Mouse (Mus musculus): ENCODE measurements around the gene Dcakd.
A peak's percentile ranks its signal among the peaks of the same experiment; 100 is the strongest.

Gene Dcakd

DNA sequence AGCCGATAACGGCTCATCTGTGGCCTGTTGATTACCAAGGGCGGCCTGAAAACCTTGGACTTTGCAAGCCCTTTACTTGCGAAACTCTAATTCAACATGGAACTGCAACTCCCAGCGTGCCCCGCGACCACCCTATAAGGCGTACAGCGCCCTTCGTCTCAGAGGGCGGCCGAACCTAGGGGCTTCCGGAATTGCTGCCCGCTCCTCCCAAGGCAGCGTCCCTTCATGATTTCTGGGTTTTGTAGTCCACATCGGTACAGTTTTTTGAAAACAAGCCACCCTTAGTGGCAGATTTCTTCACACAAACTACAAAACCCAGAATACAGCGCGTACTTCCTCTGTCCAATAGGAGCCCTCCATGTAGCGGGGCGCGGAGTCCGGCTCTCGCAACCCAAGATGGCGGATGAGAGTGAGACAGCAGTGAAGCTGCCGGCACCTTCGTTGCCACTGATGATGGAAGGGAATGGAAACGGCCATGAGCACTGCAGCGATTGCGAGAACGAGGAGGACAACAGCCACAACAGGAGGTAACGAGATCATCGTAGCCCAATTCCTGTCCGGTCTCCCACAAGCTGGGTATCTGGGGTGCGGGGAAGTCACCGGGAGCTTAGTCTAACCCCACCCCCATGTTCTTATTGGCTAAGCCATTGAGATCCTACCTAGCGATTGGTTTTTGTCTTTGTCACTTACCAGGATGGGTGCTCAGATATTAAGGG lies at the start of gene Dcakd, which contains the start of gene Nmt1:
TSS of gene Dcakd (minus strand) at position 158 of the 716 bp plus-strand sequence.
TSS of gene Nmt1 (plus strand) at position 15 of the 716 bp plus-strand sequence.
- DNase-seq (ENCODE audit: low read depth, low spot score): peak; percentile 96

DNA sequence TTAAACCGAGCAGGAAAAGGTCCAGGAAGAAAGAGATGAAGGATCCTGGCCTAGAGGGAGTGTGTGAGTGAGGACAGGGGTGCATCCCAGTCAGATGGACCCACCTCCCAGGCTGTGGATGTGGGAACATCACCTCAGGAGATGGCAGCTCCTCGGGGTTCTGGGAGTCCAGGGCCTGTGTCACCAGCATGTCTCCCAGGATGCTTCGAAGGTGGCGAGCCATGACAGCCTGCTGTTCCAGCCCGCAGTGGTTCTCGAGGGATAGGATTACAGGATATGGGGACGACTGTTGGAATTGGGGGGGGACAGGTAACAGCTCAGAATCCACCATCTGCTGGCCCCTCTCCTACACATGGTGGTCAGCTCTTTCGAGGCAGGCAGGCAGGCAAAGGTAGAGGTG lies 48.4 kb upstream of the Dcakd start:
- DNase-seq (ENCODE audit: low read depth, low spot score): no peak

DNA sequence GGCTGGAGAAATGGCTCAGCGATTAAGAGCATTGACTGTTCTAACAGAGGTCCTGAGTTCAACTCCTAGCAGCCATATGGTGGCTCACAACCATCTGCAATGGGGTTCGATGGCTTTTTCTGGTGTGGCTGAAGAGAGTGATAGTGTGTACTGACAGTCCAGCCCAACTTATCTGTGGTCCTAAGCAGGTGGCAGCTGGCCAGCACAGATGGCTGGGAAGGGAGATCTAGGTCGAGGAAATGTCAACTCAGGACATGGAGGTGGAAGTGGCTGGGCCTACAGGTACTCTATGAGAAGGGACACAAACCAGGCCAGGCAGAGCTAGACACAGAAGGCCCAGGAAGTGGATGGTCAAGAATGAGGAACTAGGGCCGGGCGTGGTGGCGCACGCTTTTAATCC lies 47.9 kb upstream of the Dcakd start:
- no peak for DNase-seq (ENCODE audit: low read depth, low spot score)

DNA sequence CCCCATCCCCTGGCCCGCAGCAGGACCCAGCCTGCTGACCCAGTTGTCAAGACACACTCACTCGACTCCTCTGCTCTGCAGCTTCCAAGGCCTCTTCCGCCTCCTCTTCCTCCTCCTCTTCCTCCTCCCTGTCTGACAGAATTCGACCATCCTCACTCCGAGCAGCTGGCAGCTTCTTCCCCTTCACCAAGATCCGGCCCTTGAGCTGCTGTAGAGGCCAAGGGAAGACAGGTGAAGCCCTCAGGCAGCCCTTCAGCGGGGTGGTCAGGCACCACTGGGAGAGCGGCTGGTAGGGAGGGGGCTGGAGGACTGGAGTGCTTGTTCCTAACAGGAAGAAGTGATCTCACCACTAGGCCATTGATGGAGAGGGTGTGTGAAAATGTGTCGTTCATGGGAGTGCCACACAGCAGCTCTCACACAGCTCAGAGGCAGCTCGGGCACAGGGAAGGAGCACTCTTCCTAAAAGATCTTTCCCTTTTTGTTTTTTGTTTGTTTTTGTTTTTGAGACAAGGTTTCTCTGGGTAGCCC lies 46.7 kb upstream of the Dcakd start:
- no peak for DNase-seq (ENCODE audit: low read depth, low spot score)

DNA sequence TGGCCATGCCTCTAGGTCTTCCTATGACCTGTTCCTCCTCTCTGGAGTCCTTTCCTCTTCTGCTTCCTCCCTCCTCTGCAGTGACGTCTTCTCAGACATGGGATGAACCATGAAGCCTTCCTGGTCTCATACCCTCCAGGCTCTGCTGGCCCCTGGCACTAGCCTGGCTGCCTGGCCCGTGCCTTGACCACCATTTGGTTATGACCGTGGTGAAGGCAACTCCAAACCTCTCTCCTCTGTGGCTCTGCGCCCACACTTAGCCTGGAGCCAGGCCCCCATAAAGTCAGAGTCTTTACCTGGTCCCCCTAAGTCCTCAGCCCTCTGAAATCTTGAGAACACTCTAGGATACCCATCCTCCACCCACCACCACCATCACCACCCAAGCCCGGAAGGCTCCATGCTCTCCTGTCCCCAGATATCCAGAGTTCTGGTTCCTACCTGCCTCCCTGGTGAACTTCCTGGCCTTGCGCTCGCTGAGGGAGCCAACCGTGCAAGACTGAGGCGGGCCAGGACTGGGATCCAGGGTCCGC lies 46.1 kb upstream of the Dcakd start:
- no peak for DNase-seq (ENCODE audit: low read depth, low spot score)

DNA sequence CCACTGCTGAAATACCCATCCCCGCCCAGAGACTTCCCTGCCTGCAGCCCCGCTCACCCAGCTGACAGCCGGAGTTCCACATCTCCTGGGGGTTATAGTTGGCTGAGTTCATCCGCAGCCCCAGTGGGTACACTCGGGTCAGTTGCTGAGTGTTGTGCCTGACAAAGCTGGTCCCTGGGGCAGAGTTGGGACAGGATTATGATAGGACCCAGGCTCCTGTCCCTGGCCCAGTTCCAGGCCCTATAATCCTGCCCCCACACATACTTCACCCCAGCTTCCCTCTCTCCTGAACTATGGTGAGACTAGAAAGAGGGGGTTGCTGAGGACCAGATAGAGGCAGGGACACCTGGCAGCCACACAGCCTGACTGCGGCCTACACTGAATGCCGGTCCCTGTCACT lies 45.5 kb upstream of the Dcakd start:
- no peak for DNase-seq (ENCODE audit: low read depth, low spot score)

DNA sequence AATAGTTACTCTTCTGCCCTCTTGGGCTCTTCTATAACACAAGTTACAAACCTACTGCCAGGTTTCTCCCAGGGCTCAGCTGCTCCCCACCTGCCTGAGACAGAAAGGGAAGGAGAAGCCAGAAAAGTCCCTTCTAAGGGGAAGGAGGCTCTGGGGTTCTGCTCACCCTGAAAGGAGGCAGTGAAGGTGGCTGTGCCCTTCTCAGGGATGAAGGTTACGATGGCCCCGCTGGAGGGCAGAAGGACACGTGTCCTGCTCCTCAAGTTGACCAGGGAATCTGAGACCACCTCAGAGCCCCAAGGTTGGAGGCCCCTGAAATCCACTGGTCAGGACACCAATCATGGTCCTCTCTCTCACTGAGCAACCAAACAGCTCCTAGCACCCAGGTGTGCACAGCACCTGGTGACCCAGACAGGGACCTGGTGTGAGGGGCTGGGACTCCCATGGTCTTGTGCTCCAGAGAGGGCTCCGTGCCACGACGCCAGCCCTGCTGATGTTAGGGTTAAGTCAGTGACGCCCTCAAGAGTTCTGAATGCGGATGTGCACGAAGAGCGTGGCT lies 42.3 kb upstream of the Dcakd start:
- no peak for DNase-seq (ENCODE audit: low read depth, low spot score)

DNA sequence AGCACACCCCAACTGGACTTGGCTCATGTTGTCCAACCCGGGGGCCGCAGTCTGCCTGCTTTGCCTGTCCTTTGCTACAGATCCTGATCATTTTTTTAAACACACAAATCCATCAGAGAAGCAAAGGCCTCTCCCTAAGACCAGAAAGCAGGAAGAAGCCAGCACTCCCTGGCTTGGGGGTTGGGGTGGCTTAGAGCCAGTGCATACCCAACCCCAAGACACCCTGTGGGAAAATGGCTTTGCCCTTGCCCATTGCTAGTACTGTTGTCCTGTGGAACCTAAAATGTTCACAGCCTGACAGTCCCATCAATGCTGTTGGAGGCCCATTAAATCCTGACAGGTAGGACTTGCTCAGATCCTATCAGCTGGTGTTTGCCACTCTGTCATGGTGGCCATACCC lies 41.6 kb upstream of the Dcakd start:
- no peak for DNase-seq (ENCODE audit: low read depth, low spot score)

DNA sequence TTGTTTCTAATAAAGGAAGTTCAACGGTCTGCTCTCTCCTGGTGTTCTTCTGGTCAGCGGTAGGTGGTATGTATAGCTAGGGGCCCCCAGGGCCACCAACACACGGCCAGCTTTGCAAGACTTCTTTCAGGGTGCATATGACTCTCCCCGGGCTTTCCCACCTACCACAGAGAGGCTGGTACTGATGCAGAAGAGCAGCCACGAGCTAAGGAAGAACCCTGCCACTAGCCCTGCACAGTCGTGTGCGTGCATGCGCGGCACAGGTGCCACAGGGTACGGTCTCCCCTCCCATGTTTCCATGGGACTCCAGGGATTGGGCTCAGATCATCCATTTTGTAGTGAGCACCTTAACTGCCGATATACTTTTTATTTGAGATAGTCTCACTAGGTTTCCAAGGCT lies 40.8 kb upstream of the Dcakd start:
- DNase-seq (ENCODE audit: low read depth, low spot score): no peak

DNA sequence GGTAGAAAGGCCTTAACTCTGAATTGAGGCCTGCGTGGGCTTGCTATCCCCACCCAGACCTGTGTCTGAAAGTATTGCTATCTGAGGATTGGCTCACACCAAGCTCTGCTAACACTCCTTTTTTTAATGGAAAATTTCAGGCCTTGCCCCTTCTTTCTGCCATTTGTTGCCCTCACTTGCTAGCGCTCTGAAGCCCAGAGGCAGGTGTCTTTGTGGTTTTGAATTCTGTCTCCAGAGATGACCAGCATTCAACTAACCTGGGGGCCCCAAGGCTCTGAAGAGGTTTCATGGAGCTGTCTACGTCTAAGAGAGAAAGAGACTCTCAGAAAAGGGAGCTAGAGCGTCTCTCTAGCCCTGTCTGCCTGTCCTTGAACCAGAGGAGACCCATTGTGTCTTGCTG lies 40.1 kb upstream of the Dcakd start:
- no peak for DNase-seq (ENCODE audit: low read depth, low spot score)

DNA sequence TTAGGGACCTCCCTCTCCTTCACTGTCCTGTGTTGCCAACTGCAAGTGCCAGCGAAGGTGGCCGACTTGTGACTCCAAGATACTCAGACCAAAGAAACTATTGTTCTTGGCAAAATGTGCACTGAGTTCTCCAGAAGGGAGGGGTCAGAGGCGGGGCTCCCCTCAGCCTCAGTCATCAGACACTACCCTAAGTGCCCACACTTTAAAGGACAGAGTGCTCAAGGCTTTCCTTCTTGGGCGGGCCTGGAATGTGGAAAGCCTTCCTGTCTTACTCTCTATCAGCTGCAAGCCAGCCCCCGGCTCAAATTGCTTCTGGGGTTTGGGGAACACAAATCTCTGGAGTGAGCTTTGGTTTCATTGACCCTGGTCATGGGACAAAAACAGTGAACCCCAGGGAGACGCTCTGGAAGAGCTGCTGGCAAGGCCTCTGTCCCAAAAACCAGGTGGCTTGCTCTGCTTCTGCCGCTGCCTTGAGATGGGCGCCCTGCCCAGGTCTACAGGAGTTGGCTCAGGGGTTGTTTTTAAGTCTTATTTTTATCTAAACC lies 39.4 kb upstream of the Dcakd start:
- no peak for DNase-seq (ENCODE audit: low read depth, low spot score)

DNA sequence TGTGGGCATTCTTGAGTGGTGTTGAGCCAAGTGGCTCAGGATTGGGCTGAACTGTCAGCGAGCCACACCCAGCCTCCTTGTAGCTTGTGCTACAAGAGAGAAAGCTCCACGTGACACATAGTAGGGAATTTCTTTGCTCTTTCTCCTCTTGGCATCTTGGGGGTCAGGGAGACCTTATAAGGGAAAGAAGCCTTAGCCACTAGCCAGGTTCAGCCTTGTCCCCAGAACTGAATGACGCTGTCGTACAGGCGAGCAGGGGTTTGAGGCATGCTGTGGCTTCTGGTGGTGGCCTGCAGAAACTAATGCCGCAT lies 38.9 kb upstream of the Dcakd start:
- no peak for DNase-seq (ENCODE audit: low read depth, low spot score)

DNA sequence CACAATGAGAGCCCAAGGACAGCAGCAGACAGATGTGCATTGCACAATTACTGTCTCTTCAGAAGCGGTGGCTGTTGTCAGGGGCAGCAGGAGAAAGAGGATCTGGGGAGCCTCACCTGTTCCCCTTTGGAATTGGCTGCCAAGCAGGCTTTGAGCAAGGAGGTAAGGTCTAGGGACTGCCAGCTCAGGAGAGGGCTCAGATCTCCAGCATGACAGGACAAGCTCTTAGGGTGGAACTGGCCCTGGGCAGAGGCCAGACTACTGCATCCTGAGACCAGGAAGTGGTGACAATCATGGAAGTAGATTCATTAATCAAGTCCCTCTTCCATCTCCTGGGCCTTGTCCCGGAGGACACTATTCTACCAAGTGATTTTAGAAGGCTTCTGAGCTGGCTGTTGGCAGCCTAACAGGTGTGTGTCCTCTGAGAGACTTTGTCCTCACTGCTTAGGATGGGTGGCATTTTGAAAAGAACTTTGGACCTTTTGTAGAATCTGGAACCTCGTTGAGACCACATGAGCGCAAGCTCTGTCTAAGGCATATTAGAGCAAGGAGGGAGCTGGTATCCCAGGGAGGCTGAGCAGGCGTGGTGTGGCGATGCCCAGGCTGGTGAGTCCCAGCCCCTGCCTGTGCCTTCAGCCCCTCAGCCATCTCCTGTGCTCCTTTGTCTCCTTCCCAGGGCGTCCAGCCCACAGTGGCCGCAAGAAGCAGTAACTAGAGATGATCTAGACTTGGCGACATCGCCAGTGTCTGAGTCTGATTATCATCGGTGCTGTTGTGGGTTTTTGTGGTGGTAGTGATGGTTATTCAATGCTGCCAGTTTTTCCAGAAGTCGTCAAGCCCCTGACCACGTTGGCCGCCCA lies 38.3 kb upstream of the Dcakd start:
- DNase-seq (ENCODE audit: low read depth, low spot score): no peak

DNA sequence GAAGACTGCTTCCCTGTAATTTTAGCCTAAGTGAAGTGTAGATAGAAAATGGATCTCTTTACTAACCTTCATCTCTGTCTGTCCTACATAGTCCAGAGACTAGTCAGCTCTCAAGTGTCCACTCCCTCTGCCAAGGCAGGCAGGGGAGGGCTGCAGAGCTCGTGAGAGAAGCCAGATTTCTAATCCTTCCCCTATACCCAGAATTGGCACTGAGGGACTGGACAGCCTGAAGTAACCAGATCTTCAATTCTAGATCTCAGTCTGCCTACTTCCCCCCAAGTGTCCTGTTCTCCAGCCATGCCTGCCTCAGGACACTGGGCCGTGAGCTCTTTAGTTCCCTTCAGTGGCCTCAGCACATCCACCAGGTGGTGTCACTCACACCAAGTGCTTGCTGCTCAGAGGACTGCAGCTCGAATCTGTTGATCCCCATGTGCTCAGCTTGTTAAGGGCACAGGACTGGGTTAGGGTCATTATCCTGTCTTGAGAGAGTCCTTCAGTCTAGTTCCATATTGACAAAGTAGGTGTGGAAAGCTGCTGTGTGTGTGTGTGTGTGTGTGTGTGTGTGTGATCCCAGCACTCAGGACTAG lies 30.5 kb upstream of the Dcakd start:
- DNase-seq (ENCODE audit: low read depth, low spot score): no peak

DNA sequence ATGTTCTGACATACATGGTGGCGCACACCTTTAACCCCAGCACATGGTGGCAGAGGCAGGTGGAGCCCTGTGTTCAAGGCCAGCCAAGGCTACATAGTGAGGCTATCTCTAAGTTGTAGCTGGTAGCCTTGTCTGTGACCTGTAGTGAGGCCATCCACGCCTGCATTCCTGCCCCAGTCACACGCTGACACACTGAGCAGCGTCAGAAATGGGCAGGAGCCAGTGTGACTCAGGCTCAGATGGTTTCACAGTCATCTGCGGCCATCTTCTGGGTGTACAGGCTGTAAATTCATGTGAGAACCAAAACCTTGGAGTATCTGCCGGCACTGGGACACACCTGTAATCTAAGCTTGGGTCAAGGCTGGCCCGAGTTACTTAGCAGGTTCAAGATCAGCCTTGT lies 28.5 kb upstream of the Dcakd start:
- DNase-seq (ENCODE audit: low read depth, low spot score): no peak

DNA sequence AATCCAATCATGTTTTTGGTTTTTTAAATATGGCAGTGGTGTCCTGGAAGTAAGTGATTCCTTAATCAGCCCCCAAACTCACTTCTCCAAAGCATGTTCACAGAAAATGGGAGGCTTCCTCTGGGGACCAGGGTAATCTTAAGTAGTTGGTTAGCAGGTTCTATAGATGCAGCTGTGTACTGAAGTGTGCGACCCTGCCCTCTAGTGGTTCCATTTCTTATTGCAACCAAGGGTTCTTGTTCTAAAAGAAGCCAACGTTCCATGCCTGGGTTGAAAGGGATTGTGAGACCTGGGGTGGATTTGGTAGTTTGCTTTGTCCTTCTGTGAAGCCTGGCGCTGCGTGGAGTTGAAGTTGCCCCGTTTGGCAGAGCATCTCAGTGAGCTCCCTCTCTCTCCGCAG lies 26.7 kb upstream of the Dcakd start:
- peak; percentile 62 for DNase-seq (ENCODE audit: low read depth, low spot score)

DNA sequence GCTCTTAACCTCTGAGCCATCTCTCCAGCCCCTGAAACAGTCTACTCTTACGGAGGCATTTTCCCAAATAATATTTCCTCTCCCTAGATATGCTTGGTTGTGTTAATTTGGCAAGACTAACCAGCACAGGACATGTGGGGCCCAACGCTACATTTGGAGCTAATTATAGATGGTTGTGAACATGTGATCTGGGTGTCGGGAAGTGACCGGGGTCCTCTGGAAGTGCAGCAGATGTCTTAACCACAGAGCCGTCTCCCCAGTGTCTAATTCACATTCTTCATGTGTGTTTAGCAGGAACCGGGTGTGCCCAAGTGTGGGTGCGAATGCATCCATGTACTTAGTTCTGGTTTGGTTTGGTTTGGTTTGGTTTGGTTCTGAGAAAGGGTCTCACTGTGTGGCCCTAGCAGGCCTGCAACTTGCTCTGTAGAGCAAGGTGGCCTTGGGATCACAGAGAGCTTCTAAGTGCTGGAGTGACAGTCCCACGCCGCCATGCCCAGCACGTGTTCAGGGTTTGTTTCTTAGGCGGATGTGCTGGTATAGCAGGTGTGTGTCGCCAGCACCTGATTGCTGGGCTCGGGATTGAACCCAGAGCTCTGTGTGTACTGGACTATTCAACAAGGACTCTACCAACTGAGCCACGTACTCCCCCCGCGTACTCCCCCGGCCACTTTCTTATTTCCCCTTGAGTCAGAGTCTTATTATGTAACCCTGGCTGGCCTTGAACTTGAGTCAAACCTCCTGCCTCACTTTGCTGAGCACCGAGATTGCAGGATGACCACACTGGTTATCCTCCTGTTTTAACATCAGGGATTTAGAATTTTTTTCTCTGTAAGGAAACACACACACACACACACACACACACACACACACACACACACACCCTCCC lies 25.3 kb upstream of the Dcakd start:
- DNase-seq (ENCODE audit: low read depth, low spot score): no peak

DNA sequence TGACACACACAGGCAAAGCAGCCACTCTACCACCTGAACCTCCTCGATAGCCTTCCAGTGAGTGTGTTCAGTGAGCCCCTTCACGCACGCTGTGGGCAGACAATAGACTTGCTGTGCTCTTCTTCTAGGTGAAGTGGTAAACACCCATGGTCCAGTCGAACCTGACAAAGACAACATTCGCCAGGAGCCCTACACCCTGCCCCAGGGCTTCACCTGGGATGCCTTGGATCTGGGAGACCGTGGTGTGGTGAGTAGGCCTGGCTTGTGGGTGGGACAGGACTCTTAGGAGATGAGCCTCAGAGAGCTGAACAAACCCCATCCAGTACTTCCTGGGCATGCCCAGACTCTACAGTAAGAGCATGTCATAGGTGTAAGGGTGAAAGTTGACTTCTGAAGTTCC lies 23.9 kb upstream of the Dcakd start:
- no peak for DNase-seq (ENCODE audit: low read depth, low spot score)

DNA sequence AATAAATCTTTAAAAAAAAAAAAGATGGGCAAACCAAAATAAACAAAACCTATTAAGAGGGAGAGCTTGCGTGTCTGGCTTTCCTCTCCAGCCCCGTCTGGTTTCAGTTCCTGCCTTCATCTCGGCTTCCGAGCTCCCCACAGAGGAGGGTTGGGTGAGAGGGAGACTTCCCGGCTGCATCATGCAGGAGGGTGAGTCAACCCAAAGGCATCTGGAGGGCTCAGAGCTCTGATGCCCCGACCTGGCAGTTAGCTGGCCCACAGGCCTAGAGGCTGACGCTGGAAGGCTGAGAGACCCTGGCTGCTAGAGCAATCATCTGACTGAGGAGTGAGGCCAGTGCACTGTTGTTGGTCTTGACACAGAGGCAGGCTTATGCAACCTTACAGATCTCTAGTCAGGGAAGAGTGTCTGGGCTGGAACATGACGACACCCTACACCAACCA lies 23.1 kb upstream of the Dcakd start:
- DNase-seq (ENCODE audit: low read depth, low spot score): no peak

DNA sequence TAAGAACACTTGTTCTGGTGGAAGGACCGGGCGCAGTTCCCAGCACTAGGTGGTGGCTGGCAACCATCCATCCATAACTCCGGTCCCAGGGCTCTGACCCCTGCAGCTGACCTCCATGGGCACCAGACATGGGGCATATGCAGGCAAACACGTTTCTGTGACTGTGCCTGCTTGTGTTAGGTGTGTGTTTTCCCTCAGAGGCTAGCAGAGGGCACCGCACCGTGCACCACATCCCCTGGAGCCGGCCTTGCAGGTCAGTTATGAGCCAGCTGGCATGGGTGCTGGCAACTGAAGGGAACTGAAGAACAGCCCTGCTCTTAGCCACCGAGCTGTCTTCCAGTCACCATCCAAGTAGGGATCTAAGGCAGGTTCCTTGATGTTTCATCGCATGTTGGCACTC lies 22.0 kb upstream of the Dcakd start:
- DNase-seq (ENCODE audit: low read depth, low spot score): no peak

DNA sequence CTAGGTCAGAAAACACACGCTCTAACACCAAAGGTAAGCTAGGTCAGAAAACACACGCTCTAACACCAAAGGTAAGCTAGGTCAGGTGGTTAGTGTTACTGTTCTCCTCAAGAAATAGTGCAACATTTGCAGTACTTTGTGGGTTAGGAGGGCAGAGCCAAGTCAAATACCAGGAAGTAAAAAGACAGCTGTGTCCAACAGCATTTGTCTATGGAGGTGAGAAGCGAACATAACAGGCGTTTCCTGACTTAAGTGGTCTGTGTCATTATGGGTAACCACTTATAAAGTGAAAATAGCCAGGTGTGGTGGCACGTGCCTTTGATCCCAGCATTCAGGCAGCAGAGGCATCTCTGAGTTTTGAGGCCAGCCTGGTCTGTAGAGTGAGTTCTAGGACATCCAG lies 21.5 kb upstream of the Dcakd start:
- no peak for DNase-seq (ENCODE audit: low read depth, low spot score)
